Mouse (Mus musculus): ENCODE measurements around the gene Fyn.
A peak's percentile ranks its signal among the peaks of the same experiment; 100 is the strongest.

The Fyn gene

GRCm38 (mm10) chr10:39471040-39471713 is 102.5 kb downstream of the Fyn start:
- peak; percentile 57 for DNase-seq (ENCODE audit: low read depth, low spot score)

GRCm38 (mm10) chr10:39471714-39472531 is 103.3 kb downstream of the Fyn start:
- peak; percentile 84 for DNase-seq (ENCODE audit: low read depth, low spot score)

GRCm38 (mm10) chr10:39472923-39473322 is 104.3 kb downstream of the Fyn start:
- peak; percentile 35 for DNase-seq (ENCODE audit: low read depth, low spot score)

GRCm38 (mm10) chr10:39479361-39479760 is 110.7 kb downstream of the Fyn start:
- DNase-seq (ENCODE audit: low read depth, low spot score), result no peak

- DNase-seq (ENCODE audit: low read depth, low spot score), result no peak
These were observed 115.7 kb downstream of the Fyn start for GRCm38 (mm10) chr10:39484382-39484826.

GRCm38 (mm10) chr10:39484892-39485291 is 116.2 kb downstream of the Fyn start:
- peak; percentile 70 for DNase-seq (ENCODE audit: low read depth, low spot score)

- no peak for DNase-seq (ENCODE audit: low read depth, low spot score)
These were observed 117.3 kb downstream of the Fyn start for GRCm38 (mm10) chr10:39485939-39486338.

- peak; percentile 29 for DNase-seq (ENCODE audit: low read depth, low spot score)
These were observed 118.1 kb downstream of the Fyn start for GRCm38 (mm10) chr10:39486501-39487450.

- no peak for DNase-seq (ENCODE audit: low read depth, low spot score)
These were observed 119.2 kb downstream of the Fyn start for GRCm38 (mm10) chr10:39487740-39488415.

- no peak for DNase-seq (ENCODE audit: low read depth, low spot score)
These were observed 119.9 kb downstream of the Fyn start for GRCm38 (mm10) chr10:39488542-39488941.

- DNase-seq (ENCODE audit: low read depth, low spot score), result no peak
These were observed 120.3 kb downstream of the Fyn start for GRCm38 (mm10) chr10:39488956-39489355.

- no peak for DNase-seq (ENCODE audit: low read depth, low spot score)
These were observed 121.9 kb downstream of the Fyn start for GRCm38 (mm10) chr10:39490349-39491121.

- DNase-seq (ENCODE audit: low read depth, low spot score), result no peak
These were observed 123.5 kb downstream of the Fyn start for GRCm38 (mm10) chr10:39492146-39492545.

- DNase-seq (ENCODE audit: low read depth, low spot score), result no peak
These were observed 124.4 kb downstream of the Fyn start for GRCm38 (mm10) chr10:39493007-39493406.

GRCm38 (mm10) chr10:39498641-39499040 is 130.0 kb downstream of the Fyn start:
- DNase-seq (ENCODE audit: low read depth, low spot score), result peak; percentile 66

- DNase-seq (ENCODE audit: low read depth, low spot score), result peak; percentile 60
These were observed 132.9 kb downstream of the Fyn start for GRCm38 (mm10) chr10:39501571-39501970.

GRCm38 (mm10) chr10:39501977-39502706 is 133.5 kb downstream of the Fyn start:
- DNase-seq (ENCODE audit: low read depth, low spot score), result peak; percentile 81

GRCm38 (mm10) chr10:39503331-39503730 is 134.7 kb downstream of the Fyn start:
- DNase-seq (ENCODE audit: low read depth, low spot score), result no peak

GRCm38 (mm10) chr10:39505007-39505406 is 136.4 kb downstream of the Fyn start:
- DNase-seq (ENCODE audit: low read depth, low spot score), result peak; percentile 44

GRCm38 (mm10) chr10:39505621-39506020 is 137.0 kb downstream of the Fyn start:
- DNase-seq (ENCODE audit: low read depth, low spot score), result peak; percentile 84
